Mouse (Mus musculus): ENCODE measurements at regions not wholly inside any gene's neighbourhood (a gene's known extent, or its start where the extent isn't known, plus 50 kb on each side); places are given as distances from the start of the nearest gene placed in this dataset.

DNA sequence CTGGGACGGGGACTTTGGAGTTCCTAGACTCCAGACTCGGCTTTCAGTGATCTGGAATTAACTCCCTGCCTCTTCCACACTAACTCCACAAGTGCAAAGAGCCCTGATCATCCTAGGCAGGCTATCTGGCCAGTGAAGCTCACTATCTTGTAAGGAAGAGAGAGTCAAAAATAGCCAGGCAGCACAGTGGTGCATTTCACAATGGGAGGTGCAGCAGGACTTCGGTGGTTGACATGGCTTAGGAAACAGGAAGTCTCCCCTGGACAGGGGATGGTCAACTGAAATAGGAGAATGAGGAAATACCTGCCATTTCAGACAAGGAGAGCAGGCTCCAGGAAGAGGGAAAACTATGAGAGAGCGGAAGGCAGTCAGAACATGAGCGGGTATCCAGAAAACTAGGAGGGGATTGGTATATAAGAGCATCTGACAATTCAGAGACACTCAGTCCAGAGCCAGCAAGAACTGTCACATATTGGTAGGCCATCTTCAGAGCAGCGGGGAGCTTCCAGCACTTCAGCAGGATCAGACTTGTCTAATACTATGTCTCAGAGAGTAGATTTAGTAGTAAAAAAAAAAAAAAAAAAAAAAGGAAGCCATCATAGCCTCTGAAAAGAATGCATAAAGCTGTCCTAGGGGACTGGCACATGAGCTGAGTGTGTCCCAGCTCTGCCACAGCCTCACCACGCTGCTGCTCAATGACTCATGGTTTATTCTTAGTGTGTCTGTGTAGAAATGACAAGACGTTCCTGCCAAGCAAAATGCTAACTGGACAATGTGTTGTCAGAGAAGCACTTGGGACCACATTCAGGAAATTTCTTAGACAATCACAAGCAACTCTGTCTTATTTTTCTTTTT lies 184.5 kb upstream of the Cpeb2 start:
- DNase-seq (ENCODE audit: low read depth, low spot score): no peak

DNA sequence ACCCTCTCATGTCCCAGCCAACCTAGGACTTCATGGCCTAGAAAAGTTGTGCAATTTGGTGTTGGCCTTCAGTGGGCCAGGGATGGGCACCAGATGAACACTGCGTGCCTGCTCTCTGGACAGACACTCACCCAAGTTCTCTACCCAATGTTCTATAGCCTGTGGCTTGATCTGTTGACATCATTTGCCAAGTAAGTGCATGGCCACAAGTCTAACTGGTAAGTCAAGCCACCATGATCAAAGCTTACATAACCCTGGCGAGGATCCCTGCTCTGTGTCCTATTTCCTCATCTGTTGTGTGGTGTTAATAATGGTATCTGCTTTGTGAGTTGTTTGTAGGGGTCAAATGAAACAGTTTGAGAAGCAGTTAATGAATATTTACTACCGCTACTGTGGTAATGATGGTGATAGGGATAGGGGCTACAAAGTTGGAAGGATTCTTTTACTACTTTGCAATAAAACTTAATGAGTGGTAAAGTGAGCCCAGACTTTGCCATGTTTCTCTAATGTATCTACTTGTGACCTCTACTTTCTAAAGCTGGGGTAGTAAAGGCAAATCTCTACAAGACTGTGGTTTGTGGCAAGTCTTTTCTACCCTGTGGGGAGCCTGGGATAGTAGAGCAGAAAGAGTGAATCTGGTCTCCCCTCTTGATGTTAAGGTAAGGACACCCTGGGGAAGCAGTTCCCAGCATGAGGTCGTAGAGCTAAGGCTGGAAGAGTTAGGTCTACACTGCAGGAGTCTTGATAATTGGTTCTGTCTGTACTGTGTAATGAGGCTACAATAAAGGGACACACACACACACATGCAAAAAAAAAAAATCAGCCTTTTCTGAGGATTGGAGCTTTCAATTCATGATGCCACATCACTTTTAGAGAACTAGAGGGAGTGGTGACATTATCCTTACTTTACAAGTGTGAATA lies 183.3 kb upstream of the Cpeb2 start:
- DNase-seq (ENCODE audit: low read depth, low spot score): peak; percentile 53

DNA sequence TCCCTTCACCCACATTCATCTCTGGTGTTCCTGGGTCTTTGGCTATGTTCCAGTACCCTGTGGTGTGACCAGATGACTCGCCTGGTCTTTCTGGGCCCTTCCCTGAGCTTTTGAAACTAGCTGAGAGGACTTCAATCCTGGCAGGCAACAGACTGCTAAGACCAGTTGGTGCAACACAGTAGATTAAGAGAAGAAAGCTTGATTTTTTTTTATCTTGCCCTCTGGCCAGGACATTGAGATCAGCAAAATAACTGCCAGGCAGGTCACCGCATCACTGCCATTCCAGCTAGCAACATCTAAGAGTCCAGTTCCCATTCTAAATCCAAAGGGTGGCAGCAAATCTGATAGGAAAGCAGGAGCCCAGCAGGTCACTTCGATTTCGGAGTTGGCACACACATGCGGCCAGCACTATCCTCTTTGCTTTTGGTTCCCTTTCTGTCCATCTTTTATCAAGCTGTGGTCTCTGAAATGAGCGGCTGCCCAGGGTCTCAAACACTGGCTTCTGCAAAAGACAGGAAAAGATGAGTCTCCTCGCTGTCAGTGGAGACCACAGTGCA lies 181.9 kb upstream of the Cpeb2 start:
- DNase-seq (ENCODE audit: low read depth, low spot score): no peak

DNA sequence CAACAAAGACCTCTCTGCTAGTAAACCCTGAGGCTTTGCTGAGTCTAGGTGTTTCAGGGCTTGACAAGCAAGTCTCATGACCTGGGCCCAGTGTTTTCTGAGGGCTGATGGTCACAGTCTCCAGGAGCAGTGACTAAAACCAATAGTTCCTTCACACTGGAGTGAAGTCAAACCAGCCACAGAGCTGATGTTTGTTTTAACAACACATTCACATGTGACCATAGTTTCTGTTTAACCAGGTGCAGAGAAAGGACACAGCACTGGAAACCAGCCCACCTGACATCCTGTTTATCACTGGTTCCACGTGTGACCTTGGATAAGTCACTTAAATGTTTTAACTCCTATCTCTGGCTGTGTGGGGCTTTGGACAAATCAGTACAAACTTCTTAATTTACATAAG lies 180.3 kb upstream of the Cpeb2 start:
- DNase-seq (ENCODE audit: low read depth, low spot score): no peak

DNA sequence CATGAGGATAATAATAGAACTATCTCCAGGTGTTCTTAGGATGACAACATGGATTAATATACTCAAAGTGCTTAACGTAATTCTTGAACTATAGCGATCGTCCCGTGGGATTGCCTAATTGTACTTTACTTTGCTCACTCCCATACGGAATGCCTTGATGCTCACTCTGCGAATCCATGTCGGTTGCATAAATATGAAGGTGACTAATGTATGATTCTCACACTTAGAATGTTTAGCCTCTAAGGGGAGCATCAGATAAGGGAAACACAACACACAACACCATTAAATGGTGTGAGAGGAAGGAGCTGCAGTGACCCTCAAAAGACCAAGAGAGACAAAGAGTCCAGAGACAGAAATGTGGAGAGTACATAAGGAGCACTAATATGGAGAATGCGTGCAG lies 178.4 kb upstream of the Cpeb2 start:
- no peak for DNase-seq (ENCODE audit: low read depth, low spot score)

DNA sequence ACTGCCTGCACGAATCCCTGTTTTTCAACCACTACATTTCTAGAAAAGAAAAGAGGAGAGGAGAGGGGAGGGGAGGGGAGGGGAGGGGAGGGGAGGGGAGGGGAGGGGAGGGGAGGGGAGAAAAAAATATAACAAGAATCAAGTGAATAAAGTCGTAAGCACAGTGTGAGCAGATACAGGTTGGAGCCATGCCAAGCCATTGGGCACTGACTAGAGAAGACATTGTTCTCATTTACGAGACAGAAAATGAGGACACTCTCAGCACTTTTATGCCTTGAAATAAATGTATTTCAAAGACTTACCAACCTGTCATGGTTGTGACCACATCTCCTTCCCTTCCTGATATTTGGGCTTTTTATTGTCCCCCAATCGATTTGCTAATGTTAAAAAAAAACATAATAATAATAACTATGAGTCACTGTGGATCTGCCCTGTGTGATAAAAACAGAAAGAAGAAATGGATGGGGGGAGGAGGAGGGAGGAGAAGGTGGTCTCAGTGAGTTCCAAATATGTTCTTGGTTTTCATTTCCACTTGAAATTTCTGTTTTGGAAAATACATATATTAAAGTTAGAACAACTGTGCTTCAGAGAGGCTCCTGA lies 177.8 kb upstream of the Cpeb2 start:
- no peak for DNase-seq (ENCODE audit: low read depth, low spot score)

DNA sequence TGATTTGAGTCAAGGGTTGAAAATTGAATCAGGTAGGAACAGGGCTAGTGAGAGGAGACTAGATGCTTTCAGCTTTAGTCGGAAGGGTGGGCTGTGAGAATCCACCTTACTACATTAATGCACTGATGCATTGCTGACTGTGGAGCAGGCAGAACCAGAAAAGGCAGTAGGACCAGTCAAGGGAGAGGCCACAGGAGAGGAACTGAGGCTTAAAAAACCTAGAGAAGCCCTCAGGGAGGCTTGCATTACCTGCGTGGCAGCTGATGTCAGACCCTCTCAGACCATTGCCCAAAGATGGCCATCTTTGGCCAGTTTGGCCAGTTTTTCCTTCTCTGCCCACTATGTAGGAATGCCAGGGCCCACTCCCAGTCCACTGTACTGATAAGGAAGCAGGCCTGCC lies 176.5 kb upstream of the Cpeb2 start:
- DNase-seq (ENCODE audit: low read depth, low spot score): no peak

DNA sequence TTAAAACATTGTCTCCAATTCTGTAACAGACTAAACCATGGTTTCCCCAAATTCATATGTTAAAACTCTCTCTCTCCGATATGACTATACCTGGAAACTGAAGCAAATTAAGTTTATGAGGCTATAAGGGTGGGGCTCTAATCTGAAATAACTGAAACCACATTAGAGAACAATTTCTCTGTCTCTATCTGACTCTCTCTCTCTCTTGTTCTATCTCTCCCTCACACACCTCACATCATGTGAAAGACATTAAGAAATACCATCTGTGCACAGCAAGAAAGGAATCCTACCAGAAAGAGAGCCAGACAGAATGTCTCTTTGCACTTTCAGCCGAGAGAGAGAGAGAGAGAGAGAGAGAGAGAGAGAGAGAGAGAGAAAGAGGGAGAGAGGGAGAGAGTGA lies 171.7 kb upstream of the Cpeb2 start:
- no peak for DNase-seq (ENCODE audit: low read depth, low spot score)

DNA sequence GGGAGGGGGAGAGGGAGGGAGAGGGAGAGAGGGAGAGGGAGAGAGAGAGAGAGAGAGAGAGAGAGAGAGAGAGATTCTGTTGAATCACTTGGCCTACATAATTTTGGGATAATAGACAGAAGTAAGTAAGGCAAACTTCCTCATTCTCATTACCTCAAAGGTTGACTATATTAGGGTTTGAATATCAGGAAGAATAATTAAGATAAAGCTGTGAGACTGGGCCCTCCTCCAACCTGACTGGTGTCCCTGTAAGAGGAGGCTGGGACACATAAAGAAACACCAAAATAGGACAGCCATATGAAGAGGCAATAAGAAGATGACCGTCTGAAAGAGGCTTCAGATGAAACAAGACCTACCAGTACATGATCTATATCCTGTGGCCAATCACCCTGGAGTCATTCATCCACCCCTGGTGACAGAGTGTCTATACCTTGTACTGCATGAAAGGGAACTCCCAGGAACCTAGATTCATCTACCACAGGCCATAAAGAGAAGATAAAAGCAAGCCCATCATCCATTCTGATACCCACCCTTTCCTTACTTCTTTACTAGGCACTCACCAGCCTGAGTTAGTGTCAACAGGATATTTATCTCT lies 171.1 kb upstream of the Cpeb2 start:
- no peak for DNase-seq (ENCODE audit: low read depth, low spot score)

DNA sequence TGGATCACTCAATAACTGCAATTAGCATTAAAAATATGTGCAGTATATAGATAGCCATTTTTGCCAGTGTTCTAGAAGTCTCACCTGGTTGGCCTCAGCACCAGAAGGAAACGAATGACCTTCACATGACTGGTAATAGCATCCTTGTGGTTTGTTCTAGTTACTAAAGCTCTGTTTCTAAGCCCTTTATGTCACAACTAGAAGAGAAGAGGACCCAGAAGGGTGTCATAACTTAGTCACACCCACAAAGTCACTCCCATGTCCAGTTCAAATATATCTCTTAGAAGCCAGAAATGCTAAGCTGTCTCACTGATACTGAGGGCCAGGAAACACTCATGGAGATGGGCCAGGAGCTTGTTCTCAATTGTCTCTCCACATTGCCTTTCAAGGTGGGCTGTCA lies 170.5 kb upstream of the Cpeb2 start:
- DNase-seq (ENCODE audit: low read depth, low spot score): no peak

DNA sequence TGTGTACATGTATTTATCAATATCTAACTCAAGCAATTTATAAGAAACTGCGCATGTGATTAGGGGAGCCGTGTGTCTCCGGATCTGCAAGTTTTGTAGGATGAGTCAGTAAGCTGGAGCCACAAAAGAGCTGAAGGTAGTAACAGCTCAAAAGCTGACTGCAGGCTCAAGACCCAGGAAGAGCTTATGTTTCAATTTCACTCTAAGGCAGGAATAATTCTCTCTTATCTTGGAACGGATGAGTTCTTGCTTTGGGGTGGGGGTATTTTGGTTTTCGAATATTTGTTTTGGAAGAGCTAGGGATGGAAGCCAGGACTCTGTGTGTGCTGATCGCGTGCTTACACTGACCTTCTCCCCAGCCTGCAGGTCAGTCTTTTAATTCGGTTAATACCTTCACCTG lies 169.6 kb upstream of the Cpeb2 start:
- no peak for DNase-seq (ENCODE audit: low read depth, low spot score)

DNA sequence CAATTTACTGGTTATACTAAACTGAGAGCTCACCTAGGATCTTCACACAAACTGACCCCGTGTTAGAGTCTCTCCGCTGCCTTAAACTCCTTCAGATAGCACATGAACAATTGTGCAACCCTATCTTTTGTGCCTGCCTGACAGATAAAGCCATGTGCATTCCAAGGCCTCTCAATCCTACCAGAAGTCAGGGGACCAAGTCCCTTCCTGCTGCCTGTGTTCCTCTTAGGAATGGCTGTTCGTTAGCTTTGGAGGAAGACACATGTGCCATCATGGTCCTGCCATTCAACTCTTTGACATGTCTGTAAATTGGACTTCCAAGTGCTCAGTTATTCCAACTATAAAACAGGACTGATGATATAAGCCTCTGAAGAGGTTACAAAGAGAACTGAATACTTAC lies 161.4 kb upstream of the Cpeb2 start:
- DNase-seq (ENCODE audit: low read depth, low spot score): no peak

DNA sequence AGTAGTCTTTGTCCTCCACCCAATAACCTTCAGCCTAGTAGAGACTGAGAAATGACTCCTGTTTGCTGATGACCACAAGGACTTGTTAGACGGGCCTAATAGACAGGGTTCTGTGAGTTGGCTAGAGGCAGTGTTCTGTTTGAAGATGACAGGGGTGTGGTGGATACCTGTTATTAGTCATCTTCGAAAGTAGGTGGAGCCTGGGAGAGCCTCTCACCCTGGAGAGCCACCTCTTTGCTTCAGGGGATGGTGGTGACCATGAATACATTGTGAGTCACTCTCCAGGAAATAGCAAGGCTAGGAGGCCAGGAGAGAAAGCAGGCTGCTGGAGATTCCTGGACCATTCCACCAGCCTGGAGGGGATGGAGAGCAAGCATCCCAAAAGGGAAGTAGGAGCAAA lies 160.6 kb upstream of the Cpeb2 start:
- DNase-seq (ENCODE audit: low read depth, low spot score): no peak

DNA sequence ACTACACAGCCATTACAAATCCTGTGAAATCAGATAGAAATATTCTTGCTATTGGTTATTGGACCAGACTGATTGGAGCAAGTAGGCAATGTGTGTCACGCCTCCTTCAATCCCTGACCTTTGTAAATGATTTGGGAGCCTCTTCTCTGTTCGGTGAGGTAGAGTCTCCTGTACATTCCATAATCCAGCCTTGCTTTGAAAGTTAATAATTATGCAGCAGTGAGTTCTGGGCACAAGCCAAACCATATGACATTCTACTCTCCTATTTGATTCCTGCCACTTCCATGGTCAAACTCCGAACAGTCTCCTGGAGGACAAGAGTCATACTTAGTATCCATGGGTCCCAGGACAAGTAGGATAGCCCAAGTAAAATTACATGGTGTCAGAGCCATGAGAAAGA lies 158.4 kb upstream of the Cpeb2 start:
- no peak for DNase-seq (ENCODE audit: low read depth, low spot score)

DNA sequence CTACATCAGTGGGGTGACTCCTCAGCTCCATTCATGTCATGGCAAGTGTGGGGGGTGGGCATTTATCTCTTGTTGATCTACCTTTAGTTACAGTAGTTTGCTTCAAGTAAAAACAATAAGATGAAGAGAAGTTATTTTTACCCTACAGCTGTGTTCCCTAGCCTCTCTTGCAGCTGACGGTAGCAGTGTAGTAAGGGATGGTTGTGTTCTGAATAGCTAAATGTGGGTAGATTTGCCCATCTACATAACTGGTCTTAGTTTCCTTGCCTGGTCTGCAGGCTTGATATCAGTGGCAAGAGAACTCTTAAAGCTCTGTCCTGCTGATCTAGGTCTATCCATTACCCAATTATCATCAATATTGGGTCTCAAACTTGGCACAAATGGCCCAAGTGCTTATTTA lies 152.7 kb upstream of the Cpeb2 start:
- no peak for DNase-seq (ENCODE audit: low read depth, low spot score)

DNA sequence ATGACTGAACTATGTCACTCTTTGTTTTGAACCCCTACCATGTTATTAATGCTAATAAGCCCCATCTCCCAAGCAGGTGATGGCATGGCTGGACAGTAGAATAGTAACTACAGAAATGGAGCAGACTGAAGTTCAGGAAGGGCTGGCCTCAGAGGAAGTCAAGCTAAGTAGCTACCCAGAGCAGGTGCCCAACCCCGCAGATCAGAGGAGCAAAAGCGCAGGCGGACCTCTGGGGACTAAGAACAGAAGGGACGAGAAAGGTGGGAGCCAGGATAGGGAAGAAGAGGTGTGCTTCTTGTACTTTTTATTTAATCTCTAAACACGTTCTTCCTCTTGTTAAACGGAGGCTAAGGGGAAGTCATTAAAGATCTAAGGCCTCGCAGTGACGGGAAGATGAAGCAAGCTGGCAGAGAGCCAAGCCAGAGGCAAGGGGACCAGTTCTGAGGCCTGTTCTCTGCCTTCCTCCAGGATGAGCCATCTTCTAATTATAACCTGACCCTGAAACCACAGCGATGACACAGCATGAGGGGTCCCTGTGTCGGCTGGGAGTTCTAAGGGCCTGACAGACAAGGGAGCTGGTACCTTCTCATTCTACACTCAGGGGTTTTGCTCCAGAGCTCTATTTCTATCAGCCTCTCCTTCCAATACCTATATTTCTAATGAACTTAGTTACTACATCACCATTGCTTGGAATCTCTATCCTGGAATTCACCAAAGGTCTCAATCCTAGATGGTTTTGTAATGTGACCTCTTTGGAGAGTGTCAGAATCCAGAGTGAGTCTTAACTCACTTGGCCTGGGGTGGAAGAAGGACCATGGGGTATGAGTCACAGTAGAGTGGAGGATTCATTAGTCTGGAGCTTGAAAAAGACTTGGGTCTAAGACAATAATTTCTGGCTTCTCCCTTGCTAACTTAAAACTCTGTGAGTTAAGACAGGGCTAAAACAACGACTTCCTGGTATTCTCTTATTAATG lies 151.1 kb upstream of the Cpeb2 start:
- DNase-seq (ENCODE audit: low read depth, low spot score): peak; percentile 25

DNA sequence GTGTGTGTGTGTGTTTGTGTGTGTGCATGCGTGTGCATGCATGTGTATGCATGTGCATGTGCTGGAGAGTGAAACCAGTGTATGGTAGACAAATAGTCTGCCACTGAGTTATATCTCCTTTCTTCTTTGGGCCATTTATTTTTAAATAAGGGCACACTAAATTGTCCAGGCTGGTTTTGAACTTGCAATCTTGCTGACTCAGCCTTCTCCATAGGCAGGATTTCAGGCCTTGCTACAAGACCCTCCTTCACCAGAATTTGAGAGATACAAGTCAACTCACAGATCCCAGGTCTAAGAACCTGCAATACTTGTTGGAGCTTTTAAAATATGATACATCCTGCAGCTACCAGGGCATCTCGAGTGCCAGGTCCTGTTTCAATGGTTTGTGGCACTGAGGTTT lies 145.9 kb upstream of the Cpeb2 start:
- no peak for DNase-seq (ENCODE audit: low read depth, low spot score)

DNA sequence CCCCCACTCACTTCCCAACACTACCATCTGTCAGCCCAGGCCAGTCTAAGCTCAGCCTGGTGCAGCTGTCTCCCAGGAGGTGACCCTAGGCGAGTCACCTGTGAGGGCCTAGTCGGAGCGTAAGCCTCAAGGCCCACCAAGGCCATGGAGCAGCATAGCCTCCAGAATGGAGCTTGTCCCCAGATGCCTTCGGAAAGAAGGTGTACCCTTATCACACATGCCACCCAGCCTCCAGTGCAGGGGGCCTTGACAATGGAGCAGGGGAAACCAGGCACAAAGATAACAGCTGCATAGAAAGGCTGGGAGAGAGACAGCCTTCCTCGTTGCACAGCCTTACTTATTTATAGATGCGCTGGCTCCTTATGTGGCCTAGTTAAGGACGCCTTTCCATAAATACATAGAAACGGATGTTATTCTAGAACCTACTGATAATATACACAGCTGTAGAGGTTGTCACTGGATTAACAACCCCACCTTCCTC lies 145.0 kb upstream of the Cpeb2 start:
- DNase-seq (ENCODE audit: low read depth, low spot score): no peak

DNA sequence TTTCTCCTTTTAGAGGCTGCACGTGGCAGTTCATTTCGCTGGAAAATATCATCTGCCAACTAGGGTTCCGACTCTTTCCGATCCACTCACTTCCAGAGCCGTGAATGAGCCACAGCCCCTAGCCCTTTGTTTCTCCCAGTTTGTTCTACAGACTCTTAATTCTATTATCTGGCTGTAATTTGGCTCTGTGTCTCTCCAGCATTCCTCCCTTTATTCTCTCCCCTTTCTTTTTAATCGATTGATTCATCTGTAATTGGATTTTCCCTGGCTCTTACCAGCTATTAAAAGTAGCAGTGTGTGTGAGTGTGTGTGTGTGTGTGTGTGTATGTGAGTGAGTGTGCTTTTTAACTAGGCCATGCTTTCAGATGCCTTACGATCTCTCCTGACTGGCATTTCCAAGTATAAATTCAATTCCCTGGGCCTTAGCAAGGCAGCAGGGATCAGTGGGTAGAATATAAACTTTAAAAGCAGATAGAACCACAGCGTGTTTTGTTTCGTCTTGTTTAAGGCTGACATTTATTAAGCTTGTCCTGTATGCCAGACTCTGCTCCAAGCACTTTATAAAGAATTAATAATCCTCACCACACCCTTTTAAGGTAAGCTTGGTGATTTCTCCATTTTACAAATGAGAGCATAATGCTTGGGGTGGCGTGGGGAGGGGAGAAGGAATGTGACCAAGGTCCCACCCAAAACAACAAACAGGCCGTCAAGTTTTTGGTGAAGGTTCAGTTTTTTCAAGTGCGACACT lies 144.1 kb upstream of the Cpeb2 start:
- DNase-seq (ENCODE audit: low read depth, low spot score): no peak

DNA sequence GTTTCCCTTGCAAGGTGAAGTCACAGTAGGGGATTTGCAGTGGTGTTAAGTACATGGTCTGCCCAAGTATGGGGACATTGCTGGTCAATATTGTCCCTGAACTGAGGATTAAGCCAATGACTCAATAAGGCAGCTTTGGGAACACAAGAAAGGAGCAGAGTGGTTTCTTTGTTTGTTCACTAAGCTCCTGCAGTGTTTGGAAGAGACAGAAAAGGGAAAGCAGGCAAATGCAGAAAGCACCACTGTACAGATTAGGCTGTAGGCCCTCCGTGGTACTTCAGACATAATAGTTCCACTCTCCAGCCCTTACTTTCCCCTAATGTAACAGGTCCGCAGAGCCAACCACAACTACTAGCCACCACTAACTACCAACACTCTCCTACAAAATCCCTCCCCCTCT lies 143.5 kb upstream of the Cpeb2 start:
- DNase-seq (ENCODE audit: low read depth, low spot score): no peak

Data from forelimb bud, embryonic 11.5 days (tissue).